Mouse (Mus musculus) layer of hippocampus, postnatal 36 days (tissue): ENCODE measurements at regions not wholly inside any gene's neighbourhood (a gene's known extent, or its start where the extent isn't known, plus 50 kb on each side); places are given as distances from the start of the nearest gene placed in this dataset.

ENCODE experiments used
- DNase-seq, 2 experiments: peaks; one replicate each; pipeline ENCODE4 v3.0.0; 2022

DNA sequence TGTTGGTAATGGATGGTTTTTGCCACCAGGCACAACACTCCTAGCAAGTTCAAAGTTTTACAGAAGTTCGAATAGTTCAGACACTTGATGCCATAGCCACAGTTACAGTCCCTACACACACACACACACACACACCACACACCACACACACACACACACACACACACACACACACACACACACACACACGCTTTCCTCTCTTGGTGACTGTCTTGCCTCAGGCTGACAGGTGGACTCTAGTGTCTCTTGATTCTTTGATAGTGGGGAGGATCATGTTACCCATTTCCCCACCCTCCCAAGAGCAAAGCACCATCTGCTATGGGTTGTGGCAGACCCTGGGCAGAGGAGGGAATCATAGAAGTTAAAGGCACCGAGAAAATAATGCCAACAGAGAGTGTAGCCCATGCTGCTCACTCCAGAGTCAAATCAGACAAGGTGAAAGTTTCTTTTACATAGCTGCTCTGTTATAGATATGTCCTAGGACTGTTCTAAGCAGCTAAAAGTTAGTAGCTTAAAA lies 75.9 kb downstream of the Klhl25 start:
- DNase-seq = no peak

DNA sequence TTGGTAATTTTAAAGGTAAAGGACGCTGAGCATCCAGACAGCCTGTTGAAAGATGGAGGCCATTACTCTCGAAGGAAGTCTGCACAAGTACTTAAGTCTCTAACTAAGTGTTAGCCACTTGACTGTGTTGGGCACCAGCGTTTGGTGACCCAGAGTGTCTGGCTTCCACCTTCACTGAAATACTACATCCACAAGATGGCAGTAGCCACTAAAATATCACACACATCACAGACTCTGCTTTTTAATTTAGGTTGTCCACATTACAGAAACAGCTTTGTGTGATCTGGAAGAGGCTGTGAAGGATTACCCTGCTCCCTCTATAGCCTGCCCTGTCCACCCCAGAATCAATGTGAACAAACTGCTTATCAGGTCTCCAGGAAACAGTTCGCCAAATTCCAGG lies 79.4 kb downstream of the Klhl25 start:
- peak in 1 of 2 experiments; percentile 15 for DNase-seq

DNA sequence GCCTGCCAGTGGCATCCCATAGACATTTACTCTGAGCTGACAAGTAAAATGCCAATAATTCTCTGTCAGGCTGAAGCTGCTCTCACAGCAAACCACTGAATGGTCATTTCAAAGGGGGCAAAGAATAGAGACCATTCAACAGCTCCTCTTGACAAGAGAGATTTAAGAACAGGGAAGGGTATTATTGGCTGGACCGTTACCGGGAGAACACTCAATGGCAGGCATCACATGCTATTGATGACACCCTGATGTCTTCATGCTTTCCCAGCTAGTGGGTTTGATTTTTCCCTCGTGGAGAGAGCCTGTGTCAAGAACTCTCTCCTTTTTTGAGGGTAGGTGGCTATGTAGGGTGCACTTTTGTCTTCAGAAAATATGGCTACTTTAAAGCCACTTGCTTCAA lies 95.7 kb downstream of the Klhl25 start:
- no peak for DNase-seq

DNA sequence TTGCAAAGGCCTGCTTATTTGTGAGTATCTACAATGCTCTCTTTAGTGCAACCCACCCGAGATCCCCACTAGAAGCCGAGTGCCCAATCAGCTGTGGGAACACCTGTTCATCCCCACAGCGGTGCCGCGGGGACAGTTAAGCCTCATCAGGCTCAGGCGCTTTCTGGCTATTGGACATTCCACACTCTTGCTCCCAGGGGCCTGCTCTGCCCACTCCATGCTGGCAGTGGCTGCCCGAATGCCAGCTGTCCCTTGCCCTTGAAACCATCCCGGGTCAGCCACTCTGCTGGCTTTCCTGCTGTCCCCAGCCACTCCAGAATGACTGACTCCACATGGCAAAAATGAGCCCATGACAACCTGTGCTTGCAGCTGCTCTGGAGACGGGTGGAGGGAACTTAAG lies 107.6 kb downstream of the Klhl25 start:
- no peak for DNase-seq

DNA sequence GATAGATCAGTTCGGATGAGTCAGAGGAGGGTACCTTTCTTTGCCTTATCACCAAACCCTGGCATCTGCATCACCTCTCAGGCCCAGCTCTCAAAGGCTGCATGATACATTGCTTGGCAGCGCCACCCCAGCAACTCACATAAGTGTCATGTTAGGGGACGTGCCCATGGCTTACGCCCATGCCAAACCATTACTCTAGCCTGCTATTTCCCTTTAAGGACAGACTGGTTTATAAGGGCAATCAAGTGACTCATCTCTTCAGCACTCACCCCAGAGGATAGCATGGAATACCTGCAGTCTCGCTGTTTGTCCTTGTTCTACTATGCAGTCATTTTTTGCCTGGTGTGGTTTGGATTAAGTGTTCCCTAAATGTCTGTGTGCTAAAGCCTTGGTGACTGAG lies 109.3 kb downstream of the Klhl25 start:
- no peak for DNase-seq

DNA sequence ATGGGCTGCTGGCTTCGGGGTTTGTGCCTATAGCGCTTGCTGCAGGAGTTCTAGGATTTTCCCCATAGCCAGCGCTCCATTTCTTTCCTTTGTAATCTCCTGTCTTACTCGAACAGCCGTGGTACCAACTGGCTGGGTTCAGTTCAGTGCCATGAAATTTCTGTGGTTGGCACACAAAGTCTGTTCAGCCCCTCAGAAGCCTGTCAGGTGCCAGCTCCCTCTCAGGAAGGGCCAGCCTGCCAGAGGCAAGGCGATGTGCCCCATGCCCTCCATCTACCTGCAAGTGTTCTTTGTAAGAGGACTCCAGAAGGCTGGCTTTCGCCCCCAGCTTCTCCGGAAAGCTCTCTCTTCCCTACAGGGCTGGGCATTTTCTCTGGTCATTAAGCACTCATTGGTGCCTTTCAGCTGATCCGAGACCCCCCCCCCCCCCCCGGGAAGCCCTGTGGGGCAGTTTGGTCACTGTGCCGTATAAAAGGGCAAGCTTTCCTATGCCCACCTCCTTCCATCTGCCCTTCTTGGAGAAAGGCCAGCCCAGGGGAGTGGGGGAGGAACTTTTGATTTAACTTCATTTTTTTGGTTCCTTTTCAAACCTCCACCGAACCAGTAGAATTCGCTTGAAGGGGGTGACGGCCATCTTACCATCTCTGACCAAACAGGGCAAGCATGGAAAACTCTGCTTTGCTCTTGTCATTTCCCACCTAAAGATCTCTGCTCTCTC lies 112.0 kb downstream of the Klhl25 start:
- DNase-seq = peak; percentile 36 to 43

DNA sequence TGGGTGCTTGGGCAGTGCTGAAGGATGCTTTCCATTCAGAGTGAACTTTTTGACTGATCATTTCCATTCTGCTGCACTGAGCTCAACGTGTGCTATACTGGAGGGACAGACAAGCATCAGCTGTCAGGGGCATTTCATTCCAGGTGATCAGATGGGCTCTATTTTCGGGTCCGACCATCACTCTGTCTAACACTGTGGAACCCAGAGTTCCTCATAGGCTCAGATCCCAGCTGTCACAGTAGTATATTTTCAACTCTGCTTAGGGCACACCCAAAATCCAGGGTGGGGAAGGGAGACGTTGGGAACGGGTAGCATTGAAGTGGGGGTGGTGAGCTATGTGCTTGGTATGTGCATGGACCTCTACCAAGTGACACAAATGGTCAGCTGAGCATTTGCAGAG lies 120.1 kb downstream of the Klhl25 start:
- no peak for DNase-seq

DNA sequence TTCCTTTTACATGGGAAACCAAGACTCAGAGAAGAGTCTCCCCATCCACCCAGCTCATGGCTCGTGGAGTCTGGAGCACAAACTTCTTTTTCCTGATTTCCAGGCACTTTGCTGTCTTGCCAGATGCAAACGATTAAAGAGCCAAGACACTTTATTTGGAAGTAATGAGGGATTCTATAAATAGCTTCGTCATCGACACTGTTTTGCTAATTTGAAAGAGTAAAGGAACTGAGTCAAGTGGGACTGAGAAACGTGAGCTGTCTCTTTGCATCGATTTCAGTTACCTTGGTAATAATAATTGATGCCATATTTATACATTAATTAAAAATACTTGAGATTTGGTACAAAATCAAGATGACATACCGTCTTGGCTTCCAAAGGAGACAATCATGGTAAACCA lies 122.8 kb downstream of the Klhl25 start:
- no peak for DNase-seq

DNA sequence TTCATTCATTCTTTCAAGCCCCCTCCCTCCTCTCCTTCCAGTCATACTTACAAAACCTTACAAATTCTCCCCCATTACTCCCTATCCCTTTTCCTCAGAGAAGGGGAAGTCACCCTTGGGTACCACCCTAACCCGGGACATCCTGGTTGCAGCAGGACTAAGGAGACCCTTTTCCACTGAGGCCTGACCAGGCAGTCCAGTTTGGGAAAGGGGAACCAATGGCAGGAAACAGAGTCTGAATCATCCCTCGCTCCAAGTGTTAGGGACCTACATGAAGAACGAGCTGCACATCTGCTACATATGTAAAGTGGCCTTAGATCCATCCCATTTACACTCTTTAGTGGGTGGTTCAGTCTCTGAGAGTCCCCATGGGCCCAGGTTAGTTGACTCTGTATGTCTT lies 123.6 kb downstream of the Klhl25 start:
- DNase-seq = no peak

DNA sequence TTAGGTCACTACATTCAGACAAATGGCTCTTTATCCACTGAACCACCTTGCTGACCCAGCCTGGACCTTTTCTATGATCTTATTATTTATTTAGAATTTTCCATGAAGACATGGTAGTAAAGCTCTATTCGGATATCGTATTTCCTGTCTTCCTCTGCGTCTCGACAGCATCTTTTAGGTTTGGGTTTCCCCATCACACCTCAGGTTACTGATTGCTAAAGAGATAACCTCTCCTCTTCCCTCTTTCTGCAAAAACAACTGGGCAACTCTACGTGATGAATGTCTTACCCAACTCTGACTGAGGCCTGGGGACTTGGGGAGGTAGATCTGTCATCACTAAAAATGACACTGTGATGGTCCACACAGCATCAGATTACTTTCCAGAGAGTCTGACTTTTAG lies 133.4 kb downstream of the Klhl25 start:
- no peak for DNase-seq

DNA sequence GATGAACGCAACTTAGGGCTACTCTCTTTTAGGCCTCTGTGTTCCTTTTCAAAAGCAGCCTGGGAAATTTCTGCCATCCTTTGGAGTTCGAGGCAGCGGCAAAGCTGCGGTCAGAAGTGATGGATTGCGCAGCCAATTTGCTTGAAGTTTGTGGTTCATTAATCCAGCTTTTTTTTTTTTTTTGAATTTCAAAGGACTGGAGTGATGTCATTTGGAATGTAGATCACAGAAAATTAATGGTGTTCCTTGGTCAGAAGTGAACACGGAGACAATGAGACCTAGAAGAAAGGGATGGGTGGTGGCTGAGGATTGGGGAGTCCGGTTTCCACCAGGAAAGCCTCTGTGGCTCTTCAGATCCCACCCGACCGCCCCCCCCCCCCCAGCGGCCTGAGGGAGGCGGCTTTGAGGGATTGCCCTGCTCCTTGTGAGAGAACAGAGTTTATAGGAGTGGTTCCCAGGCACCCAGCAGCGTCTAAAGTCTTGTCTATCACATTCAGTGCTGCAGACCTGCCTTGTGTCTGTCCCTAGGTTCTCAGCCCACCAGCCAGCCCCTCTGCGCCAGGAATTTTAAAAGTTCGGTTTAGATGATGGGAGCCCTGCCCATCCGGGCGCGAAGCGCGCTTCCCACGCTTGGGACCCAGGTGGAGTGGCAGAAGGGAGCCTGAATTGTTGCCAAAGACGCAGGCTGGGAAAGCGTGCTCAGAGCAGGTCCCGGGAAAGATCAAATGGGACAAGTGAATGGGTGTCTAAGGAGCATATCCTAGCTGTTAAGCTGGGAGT lies 135.1 kb downstream of the Klhl25 start:
- DNase-seq = peak; percentile 82 to 83

DNA sequence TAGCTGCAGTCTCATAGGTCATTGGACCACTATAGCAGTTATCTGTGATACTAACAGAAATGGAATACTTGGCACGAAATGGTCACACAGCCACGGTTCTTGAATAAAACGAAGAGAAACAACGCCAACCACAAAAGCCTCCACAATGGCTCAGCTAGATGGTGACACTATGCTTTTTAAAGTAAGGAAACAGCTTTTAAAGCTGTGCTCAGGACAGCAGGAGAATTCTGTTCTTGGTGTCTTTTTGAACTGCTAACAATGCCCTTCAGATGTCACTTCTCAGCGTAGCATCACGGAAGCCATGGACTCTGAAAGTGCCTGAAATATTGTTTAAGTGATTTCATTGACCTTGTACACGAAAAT lies 135.7 kb downstream of the Klhl25 start:
- DNase-seq = no peak

DNA sequence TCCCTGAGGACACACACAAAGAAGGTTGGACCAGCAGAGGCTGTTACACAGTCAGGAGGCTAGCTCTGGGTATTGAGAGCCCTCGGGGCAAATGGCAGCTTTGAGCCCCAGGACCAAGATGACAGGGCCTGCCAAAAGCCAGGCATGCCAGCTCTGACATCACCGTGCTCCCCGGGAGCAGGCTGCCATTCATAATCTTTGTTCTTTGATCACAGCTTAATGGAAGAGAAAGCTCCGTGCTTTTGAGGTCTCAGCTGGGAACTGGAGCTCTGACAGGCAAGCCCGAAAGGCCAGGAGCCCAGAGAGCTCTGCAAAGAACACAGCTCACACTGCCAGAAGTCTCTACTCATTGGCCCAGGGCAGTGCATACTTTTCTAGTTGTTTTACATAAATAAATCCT lies 150.7 kb downstream of the Klhl25 start:
- peak in 1 of 2 experiments; percentile 39 for DNase-seq

DNA sequence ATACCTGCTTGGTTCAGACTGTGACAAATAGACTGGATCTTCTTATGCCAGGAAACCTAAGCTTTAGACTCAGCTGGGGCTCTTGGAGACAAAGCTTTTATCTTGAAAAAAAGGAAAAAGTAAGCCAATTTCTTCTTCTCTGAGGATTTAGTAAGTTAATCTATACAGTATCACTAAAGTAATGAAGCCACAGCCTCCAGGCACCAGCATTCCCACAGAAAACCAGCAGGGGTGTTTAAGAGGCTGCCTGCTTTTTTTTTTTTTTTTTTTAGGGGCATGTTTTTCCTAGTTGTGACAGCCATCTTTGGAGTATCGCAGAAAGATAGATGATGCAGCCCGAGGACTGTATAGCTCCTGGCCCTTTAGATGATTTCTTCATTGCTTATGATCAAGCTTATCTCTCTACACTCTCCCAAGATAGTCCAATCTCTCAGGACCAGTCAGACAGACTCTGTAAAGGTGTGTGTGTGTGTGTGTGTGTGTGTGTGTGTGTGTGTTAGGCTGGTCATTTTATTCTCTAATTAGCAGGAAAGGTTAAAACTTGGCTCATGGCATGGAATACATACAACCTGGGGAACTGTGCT lies 151.3 kb downstream of the Klhl25 start:
- DNase-seq = no peak

DNA sequence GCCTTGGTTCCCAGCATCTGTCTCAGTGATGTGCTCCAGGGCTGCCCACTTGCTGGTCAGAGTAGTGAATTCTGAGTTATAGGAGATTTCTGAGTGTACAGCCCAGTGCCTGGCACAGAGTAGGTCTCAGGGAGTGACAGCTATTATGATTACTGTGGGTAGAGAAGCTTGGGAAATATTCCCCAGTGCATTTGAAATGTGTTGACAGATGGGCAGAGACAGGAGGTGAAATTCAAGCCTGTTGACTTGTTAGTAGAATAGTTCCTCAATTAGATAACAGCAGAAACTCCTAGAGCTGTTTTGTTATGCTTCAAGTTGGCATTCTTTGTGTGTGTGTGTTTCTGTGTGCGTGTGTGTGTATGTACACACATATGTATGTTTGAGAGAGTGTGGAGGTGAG lies 152.9 kb downstream of the Klhl25 start:
- no peak for DNase-seq

DNA sequence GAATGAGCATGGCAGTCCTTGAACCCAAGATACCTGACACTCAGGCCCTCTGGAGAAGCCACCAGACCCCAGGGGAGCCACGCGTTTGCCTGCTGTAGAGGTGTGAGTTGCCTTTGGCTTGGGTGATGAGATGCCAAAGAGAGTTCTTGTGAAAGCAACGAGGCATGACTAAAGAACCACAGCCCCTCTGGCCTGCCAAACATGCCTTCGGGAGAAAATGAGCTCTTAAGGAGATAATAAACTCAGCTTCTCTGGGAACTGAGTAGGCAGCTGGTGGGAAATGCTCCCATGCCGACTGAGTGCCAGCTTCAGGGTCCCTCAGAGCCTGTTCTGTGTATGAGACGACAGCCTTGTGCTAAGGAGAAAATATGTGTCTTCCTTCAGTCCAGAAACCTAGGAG lies 160.1 kb downstream of the Klhl25 start:
- no peak for DNase-seq

DNA sequence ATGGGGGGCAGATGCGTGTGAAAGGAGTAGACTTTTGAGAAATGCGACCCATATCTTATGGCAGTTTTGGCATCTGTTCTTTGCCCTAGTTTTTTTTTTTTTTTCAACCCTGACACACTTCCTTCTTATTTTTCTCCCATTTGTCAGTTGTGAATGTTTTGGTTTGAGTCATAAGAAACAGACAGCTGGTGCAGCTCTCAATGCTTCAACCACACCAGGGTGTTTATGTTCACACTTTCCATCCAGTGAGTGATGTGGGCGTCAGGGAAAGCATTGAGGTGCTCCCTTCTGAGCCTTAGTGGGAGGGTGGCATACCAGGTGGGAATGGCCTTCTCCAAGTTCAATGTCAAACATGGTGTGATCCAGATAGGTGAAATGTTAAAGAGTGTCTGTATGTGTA lies 181.9 kb upstream of the Agbl1 start:
- DNase-seq = no peak

DNA sequence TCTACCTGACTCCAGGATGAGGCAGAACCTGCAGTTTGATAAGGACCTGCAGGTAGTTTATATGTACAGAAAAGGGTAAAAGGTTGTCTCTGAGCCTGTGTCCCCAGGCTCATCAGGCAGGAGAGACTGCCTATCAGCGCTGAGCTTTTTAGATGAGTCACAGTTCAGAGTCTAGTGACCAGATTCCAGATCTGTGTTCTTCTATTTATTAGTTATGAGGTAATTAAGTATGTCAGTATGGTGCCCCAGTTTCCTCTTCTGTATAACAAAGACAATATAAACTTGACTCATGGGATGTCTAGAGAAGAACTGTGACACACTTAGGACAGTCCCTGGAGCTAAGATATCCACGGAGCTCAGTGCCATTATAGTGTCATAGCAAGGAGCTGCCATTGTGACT lies 180.3 kb upstream of the Agbl1 start:
- DNase-seq = no peak

DNA sequence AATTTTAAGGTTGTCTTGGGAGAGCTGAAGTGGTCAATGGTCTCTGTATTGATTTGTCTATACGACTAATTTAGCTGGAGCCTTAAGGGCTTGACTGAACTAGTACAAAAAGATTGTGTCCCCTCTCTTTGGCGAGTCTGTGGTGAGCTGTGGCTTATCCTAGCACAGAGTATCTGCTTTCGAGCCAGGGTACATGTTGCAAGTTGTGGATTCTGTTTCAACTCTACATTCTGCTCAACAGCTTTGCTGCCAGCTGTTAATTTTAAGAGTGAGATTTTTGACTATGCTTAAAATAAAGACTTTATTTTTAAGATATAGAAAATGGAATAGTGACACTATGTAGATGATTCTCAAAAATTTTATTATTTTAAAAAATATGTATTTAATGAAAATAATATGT lies 175.8 kb upstream of the Agbl1 start:
- DNase-seq = peak in 1 of 2 experiments; percentile 18

DNA sequence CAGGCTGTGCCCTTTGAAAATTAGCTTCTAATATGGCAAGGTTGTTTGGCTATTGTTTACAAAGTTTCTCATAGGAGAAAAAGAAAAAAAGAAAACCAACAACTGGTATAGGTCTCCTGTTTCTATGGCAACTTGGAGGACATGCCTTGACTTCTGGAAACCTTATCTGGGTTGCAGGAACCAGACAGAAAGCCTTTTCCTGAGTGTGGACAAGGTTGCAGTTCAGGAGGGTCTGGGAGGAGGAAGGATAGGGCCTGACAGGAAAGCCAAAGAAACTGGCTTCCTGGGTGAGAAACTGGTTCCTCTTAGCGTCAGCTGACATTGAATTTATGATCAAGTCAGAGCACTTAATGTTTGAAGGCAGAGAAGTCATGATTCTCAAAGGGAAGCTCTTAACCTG lies 130.5 kb upstream of the Agbl1 start:
- DNase-seq = no peak

DNA sequence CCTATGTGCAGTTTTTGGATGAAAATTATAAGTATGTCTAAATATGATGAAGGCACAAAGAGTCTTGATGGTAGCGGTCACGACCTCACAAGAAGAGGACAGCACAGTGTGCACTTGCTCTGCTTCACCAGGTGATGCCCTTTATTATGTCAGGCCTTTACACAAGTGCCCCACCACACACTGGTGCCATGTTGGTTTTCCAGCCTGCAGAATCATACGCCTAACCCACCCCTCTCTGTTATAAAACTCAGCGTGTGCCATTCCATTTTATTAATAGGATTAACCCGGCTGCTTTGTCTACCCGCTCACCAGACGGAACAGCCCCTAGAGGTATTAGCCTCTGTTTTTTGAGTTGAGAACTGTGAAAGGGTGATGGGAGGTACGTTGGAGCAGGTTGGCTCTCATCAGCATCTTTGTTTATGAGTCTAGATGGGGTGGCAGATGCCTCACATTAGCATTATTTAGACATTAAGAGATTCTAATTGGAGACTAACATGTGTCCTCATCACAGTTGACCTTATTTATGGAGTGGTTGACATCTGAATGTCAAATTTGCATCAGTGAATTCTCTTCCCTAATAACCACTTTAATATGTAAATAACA lies 108.3 kb upstream of the Agbl1 start:
- DNase-seq = no peak

DNA sequence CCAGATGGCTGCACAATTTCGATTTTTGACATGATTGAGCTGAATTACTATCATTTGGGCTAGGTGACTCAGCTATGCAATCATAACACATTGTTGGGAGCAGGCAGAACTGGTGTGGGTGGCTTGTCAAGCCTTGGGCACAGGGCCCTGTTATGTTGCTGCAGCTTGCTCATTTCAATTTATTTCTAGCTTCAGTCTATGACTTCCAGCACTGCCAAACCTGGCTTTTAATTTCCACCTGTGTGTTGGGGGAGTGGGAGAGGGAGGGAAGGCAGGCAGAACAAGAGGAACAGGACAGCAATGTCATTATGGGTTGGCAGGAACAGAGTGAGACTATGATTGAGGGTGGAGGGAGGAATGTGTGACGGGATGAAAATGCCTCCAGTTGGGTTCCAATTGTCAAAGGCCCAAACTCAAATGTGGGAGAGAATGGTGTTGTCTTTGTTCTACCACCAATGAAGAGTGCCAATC lies 102.0 kb upstream of the Agbl1 start:
- peak; percentile 77 to 82 for DNase-seq

DNA sequence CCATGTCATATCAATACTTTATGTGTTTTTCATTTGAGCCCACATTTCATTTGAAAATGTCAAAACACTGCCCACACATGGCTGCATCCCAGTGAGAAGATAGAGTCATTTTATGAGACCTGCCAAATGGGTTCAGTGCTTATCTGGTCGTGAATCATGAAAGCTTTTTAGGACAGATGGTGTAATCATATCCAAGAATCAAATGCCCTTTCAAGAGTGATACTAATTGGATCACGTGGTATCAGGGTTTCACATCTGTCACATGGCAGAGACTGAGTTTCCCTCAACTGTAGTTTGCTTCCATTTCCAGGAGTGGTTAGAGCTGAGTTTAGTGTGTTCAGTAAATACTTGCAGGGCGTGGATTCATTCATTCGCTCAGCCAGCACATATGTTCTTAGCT lies 87.2 kb upstream of the Agbl1 start:
- DNase-seq = peak; percentile 26 to 31
